Mouse (Mus musculus) spleen, postnatal 10 days (tissue): Measurements from ENCODE around the gene Arhgap40.

Experiments used
- DNase-seq, 2 experiments: peaks; one replicate each; pipeline ENCODE4 v3.0.0; 2021 to 2022; ENCODE audit warnings: low spot score in 2 of 2

The Arhgap40 gene

DNA sequence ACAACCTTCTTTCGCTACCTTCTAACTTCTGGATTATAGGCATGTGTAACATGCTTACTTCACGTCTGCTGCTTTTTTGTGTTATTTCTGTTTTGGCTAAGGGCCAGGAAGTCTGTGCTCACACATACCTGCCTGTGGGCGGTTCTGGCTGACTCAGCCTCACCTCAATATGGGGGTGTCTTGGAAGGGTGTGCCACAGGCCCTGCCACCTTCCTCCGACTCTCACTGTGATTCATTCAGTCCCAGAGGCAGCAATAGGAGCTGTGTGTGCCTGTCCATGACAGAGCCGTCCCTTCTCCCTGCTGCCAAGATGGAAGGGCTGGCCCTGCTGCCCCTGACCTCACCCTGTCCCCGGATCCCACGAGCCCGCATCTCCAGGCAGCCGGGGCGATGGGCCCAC lies at the start of gene Arhgap40:
Gene Arhgap40, plus strand, starts transcription at position 269 of the 400 bp plus-strand sequence.
- DNase-seq, result no peak

GRCm38 (mm10) chr2:158474159-158474558 lies 38.4 kb upstream of the Arhgap40 start:
- DNase-seq, result no peak

GRCm38 (mm10) chr2:158477640-158478039 lies 35.0 kb upstream of the Arhgap40 start:
- DNase-seq, result no peak

DNA sequence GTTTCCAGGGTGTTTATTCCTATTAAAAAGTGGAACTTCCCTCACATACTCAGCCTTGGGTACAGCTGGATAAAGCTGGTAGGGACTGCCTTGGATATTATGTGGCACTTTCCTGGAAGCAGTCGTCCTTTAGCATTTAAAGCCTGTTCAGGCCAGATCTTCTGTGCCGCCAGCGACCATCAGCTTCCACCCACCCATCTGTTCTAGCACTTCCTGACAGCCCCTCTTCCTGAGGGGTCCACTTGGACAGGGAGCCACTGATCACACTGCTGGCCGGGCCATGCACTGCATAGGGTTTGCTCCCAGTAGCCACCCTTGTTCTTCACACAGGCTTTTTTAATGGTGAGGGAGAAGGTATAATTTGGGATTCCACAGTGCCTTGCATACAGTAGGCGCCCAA lies 14.1 kb upstream of the Arhgap40 start:
- no peak for DNase-seq

- no peak for DNase-seq
Measured at GRCm38 (mm10) chr2:158501836-158502812, 10.5 kb upstream of the Arhgap40 start, which contains the start of gene Adig. Adig (plus strand) TSS chr2:158502612.

DNA sequence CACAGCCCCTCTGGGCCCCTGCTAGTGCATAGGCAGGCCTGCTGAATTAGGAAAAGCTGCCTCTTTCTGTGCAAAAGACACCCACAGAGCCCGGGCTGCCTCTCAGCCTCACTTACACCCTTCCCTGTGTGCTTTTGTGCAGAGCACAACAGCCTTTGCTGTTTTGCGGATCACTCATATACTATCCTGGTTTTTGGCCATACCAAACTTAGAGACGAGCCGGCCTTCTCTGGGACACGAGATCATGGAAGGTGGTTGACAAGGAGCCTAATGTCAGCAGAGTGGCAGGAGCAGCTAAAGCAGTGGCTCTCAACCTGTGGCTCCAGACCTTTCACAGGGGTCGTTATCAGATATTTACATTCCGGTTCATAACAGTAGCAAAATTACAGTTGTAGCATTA lies 9.4 kb upstream of the Arhgap40 start:
- DNase-seq, result no peak

DNA sequence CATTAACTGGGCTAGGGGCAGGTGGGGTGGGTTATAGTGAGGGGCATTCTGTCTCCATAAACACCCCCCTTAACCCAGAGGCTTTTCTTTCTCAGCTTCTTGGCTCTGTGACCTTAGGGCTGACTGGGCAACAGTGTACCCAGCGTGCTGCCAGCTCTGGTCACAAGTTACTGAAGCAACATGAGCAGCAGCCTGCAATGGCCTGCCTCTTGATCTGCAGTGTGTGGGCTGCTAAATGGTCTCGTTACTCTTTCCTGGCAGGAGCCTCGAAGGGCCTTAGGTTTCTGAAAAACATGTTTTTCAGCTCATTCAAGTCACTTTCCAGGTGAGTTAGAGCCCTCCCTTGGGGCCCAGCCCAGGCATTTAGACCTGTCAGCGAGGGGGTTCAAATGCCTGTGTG lies 8.9 kb upstream of the Arhgap40 start:
- DNase-seq, result no peak

GRCm38 (mm10) chr2:158506475-158506874 lies 6.1 kb upstream of the Arhgap40 start:
- DNase-seq, result no peak

DNA sequence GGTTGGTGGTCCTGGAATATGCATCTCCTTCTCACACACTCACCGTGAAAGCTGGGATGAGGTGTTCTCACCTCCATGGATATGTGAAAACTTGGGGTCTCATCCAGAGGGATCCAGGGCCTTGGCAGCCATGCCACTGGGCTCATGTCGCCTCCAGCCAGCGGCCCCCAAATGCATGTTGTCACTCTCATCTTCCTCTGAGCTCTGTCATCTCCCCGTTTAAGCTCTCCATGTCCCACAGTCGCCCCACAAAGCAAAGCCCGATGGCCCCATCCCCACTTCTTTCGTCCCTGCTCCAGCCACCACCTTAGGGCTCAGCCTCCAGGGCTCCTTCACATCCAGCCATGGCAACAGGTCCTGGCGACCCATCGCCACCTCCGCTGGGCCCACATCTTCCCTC lies 5.5 kb upstream of the Arhgap40 start:
- DNase-seq, result no peak

- peak in 1 of 2 experiments; percentile 52 for DNase-seq
Measured at GRCm38 (mm10) chr2:158510665-158511064, 1.9 kb upstream of the Arhgap40 start.

DNA sequence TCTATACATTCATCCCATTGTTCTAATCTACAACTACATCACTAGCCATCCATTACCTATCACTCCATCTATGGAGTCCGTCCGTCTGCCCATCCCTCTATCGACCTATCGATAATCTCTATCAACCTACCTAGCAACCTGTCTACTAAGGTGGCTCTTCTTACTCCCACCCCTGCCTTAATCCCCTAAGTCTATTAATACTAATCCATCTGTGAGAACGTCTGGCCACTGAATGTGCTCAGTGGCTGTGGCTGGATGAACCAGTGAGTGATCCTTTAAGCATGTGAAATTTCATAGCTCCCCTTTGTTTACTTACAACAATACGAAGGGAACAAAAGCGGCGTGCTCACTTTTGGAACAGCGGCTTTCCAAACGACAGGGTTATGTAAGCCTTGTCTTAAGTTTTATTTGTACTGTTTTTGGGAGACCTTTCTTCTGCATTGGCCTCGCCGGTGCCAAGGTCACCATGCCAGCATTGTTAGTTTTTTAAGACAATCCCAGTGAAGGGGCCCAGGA lies 1.3 kb downstream of the Arhgap40 start:
- DNase-seq, result no peak

DNA sequence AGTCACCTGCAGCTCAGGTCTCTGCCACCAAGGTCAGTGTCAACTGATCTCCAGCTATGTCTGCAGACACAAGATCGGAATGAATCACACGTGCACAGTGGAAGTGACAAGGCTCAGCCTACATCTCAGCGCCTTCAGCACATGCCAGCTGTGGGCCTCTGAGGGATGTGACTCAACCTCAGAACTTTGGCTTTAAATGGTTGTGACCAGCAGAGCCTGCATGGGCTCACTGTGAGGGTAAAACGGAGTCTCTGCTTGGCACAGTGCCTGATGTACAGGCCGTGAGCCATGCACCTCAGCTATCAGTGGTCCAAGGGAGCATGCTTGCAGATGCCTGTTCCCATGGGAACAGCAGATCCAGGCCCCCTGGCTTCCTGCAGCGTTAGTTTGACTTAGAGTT lies 6.0 kb downstream of the Arhgap40 start:
- no peak for DNase-seq

DNA sequence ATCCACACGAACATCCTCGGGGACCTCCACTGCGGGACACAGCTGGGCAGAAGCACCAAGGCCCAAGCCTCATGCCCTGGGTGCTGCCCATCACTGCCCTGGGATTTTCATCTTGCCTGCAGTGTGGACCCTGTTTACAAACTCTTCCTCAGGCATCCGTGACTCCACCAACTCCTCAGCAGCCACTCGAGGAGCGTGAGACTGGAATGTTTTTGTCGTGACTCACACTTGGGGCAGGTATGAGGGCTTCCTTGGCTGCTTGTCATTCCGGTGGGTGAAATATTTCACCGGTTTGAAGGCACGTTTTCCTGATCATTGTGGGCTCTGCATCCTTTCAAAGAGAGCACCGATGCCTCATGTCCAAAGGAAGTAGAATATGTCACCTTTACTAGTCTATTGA lies 6.5 kb downstream of the Arhgap40 start:
- no peak for DNase-seq

GRCm38 (mm10) chr2:158519800-158520199 lies 7.2 kb downstream of the Arhgap40 start:
- DNase-seq, result no peak

- DNase-seq, result no peak
Measured at GRCm38 (mm10) chr2:158523060-158523459, 10.5 kb downstream of the Arhgap40 start.

GRCm38 (mm10) chr2:158524129-158524860 lies 11.7 kb downstream of the Arhgap40 start:
- no peak for DNase-seq

DNA sequence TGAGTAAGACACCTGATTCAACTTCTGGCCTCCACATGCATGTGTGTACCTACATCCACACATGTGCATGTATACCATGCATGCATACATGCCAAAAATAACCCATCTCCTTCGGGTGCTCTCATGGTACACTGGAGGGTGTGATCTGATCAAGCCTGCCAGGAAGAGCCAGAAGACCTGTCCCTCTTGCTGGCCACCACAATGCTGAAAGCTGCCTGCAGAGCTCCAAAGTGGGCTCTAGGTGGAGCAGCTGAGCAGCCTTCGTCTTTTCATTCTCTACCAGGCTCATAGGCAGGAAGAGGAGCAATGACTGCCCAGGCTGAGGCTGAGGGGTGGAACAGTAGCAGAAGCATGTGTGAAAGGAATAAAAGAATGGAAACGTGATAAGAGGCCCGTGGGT lies 21.5 kb downstream of the Arhgap40 start:
- peak in 1 of 2 experiments; percentile 55 for DNase-seq

GRCm38 (mm10) chr2:158534559-158534958 lies 22.0 kb downstream of the Arhgap40 start:
- no peak for DNase-seq

DNA sequence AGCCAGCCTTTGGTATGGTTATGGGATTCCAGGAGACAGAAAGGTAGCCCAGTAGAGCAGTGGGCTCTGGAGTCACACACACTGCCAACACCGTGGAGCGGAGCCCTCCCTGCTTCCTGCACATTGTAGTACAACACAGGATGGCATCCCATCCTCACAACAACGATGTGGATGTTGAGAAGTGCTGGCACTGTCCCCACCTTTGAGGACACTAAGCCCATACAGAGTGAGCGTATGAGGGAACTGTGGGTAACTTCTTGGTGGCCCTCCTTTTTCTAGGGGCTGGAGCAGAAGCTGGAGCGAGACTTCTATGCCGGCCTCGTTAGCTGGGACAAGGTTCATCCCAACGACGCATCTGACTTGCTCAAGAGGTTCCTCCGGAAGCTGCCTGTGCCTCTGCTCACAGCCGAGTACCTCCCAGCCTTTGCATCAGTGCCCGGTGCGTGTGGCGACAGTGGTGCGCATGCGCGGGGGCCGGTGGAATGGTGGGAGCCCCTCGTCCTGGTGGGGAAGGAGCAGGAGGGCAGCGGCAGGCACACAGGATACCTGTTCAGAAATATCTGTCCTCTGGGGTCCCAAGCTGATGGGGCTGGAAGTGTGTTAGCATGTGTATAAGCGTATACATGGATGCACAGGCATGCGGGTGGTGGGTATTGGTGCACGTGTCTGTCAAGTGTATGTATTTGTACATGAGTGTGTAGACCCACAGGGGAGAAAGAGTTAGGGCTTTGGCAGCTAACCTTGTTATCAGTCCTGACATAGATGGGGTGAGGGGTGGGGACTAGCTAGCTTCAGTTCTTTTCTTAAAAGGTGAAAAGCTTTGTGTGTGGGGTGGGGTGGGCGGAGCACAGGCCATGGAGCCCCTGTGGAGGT lies 27.1 kb downstream of the Arhgap40 start:
- no peak for DNase-seq

- DNase-seq, result no peak
Measured at GRCm38 (mm10) chr2:158541286-158541685, 28.7 kb downstream of the Arhgap40 start.

- no peak for DNase-seq
Measured at GRCm38 (mm10) chr2:158545266-158545665, 32.7 kb downstream of the Arhgap40 start.
